Mouse (Mus musculus) CH12.LX (cell line): ENCODE measurements around the gene Rgs14.

Experiments
- BHLHE40 ChIP-seq: IDR thresholded peaks from 2 replicates; pipeline ENCODE4 v1.6.1; 2011; ENCODE audit warnings: mild to moderate bottlenecking, low read depth, low read length, improper control_type of control experiment
- CTCF ChIP-seq, 2 experiments: IDR thresholded peaks in 1 of 2; conservative IDR thresholded peaks in 1 of 2; 2 replicates each; pipeline ENCODE4 v1.5.1; 2011 to 2012; ENCODE audit warnings: low read depth in 2 of 2, low read length in 2 of 2, improper control_type of control experiment in 1 of 2, inconsistent platforms in 1 of 2, mild to moderate bottlenecking in 1 of 2, moderate library complexity in 1 of 2
- EP300 ChIP-seq: IDR thresholded peaks from 2 replicates; pipeline ENCODE4 v1.6.1; 2011; ENCODE audit warnings: low read length, improper control_type of control experiment
- MAX ChIP-seq: IDR thresholded peaks from 2 replicates; pipeline ENCODE4 v1.6.1; 2011; ENCODE audit warnings: low read length, improper control_type of control experiment
- MXI1 ChIP-seq: IDR thresholded peaks from 2 replicates; pipeline ENCODE4 v1.6.1; 2011; ENCODE audit warnings: mild to moderate bottlenecking, low read depth, low read length, improper control_type of control experiment
- POLR2A ChIP-seq: IDR thresholded peaks from 2 replicates; pipeline ENCODE4 v1.6.1; 2011; ENCODE audit warnings: low read depth, mild to moderate bottlenecking, improper control_type of control experiment, low read length
- SIN3A ChIP-seq: IDR thresholded peaks from 2 replicates; pipeline ENCODE4 v1.6.1; 2012; ENCODE audit warnings: low read length, improper control_type of control experiment, inconsistent platforms
- USF2 ChIP-seq: conservative IDR thresholded peaks from 2 replicates; pipeline ENCODE4 v1.6.1; 2011; ENCODE audit warnings: low read depth, low read length, improper control_type of control experiment

GRCm38 (mm10) chr13:55337341-55337975 is 32.1 kb upstream of the Rgs14 start:
- TF ChIP-seq EP300 (no peak), MAX (no peak), BHLHE40 (no peak), CTCF (conservative IDR thresholded peaks at IDR 0.05 in 1 of 2, IDR thresholded peaks at IDR 0.05 in 1 of 2; ENCODE audit: low read depth in 2 of 2, low read length in 2 of 2) (no peak), USF2 (no peak), SIN3A (no peak), POLR2A (no peak), MXI1 (no peak)
